Mouse (Mus musculus) thymus, adult 2 months (tissue): ENCODE measurements at regions not wholly inside any gene's neighbourhood (a gene's known extent, or its start where the extent isn't known, plus 50 kb on each side); places are given as distances from the start of the nearest gene placed in this dataset.

Experiments
- DNase-seq: peaks from one replicate; pipeline ENCODE4 v3.0.0; 2021
- H3K27ac ChIP-seq: fragments of 200-500 bp; 2 replicates; pipeline ENCODE4 v1.5.1; 2012; ENCODE audit warnings: low read length, control low read depth; ENCODE audit not compliant: control insufficient read depth, insufficient read depth
- H3K27me3 ChIP-seq: fragments of 200-500 bp; 2 replicates; pipeline ENCODE4 v1.6.1; 2012; ENCODE audit warnings: mild to moderate bottlenecking, low read length, moderate library complexity, mixed read lengths; ENCODE audit not compliant: control insufficient read depth, insufficient read depth
- H3K36me3 ChIP-seq: fragments of 200-500 bp; 2 replicates; pipeline ENCODE4 v1.6.1; 2012; ENCODE audit warnings: mild to moderate bottlenecking, low read length, moderate library complexity; ENCODE audit not compliant: control insufficient read depth, insufficient read depth
- H3K4me1 ChIP-seq: fragments of 200-500 bp; replicated peaks from 2 replicates; pipeline ENCODE4 v1.6.1; 2012; ENCODE audit warnings: low read length; ENCODE audit not compliant: control insufficient read depth, insufficient read depth
- H3K4me3 ChIP-seq: fragments of 200-500 bp; 2 replicates; pipeline ENCODE4 v1.5.1; 2012; ENCODE audit warnings: mild to moderate bottlenecking, low read length, control low read depth, moderate library complexity; ENCODE audit not compliant: control insufficient read depth, insufficient read depth
- CTCF ChIP-seq: fragments of 200-500 bp; IDR thresholded peaks from 2 replicates; pipeline ENCODE4 v1.5.1; 2012; ENCODE audit warnings: mild to moderate bottlenecking, control low read depth, low read length, moderate library complexity, borderline replicate concordance; ENCODE audit not compliant: control insufficient read depth, poor library complexity, insufficient read depth; ENCODE audit errors: extremely low read depth
- POLR2A ChIP-seq: fragments of 200-500 bp; IDR thresholded peaks from 2 replicates; pipeline ENCODE4 v1.6.1; 2012; ENCODE audit warnings: mild to moderate bottlenecking, low read length, control low read depth, moderate library complexity; ENCODE audit not compliant: control insufficient read depth, poor library complexity, insufficient read depth; ENCODE audit errors: extremely low read depth
- WGBS: fragments of 180-500 bp; shearing (Covaris S2); methylation state at CpG from one replicate; pipeline ENCODE4 v1.1.7; 2018; 5-methylcytosine and 5-hydroxymethylcytosine counted together

GRCm38 (mm10) chr13:3995042-3995441 is 49.9 kb upstream of the Ucn3 start:
- peak; percentile 2 for DNase-seq
- Histone ChIP-seq H3K27ac (no peak overlapping the region), H3K27me3 (no peaks in the 10 kb centered on the region), H3K36me3 (no peaks in the 10 kb centered on the region), H3K4me1 (no peaks in the 10 kb centered on the region), H3K4me3 (no peak overlapping the region)
- TF ChIP-seq POLR2A (no peak), CTCF (no peak)
- WGBS = 95% methylated on average over 7 of the region's 7 CpGs
